In the genomic region with DNA sequence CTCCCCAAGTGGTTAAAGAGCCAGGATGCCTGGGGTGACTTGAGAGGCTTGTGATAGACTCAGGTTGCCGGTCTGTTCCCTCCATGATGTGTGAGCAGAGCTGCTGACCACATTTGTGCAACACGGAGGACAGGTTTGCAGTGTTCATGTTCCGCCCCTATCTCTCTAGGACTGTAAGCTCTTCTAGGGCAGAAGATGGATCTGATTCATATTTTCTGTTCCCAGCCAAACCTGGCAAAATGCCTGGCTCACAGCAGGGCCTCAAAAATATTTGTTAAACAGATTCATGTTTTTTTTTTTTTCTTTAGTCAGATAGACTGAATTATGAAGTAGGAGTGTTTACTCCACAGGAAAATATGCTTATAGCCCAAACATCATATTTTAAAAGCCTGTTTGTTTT, we compare ENCODE assay signal across 12 mouse cellular contexts. TPM values are rescaled to one million over a fixed set of nuclear protein-coding genes. Genes with fewer than 3 reads are reported as not detected.
A peak's percentile ranks its signal among the peaks of the same experiment; 100 is the strongest.
DNase-seq lines count a peak whose midpoint lies in the region; ATAC-seq and TF ChIP-seq lines count a peak whose summit lies in the region.
"Had no signal": no experiment of that assay in that cellular context is flagged by ENCODE, and none has a peak within 500 bp of the region (broad histone marks: within the 10 kb centered on the region; RNA-seq: fewer than 3 reads in every experiment).

No protein-coding gene starts in this region.

- H3K9me3 ChIP-seq in forebrain, postnatal 0 days (ENCODE audit: low read length) = no peaks in the 10 kb centered on the region
- H3K9me3 ChIP-seq in forebrain, embryonic 10.5 days = no peaks in the 10 kb centered on the region
- no peaks in the 10 kb centered on the region for H3K9me3 ChIP-seq in lung, embryonic 14.5 days (ENCODE audit: low read depth, low read length)
- H3K9me3 ChIP-seq in liver, embryonic 11.5 days (ENCODE audit: control insufficient read depth, low read length) = no peaks in the 10 kb centered on the region
- H3K9me3 ChIP-seq in midbrain, embryonic 10.5 days (replicated peaks) = no peaks in the 10 kb centered on the region
- H3K9me3 ChIP-seq: limb, embryonic 13.5 days had no signal

- no peaks in the 10 kb centered on the region for H3K27me3 ChIP-seq in forebrain, postnatal 0 days (ENCODE audit: insufficient read depth, low read length)
- no peaks in the 10 kb centered on the region for H3K27me3 ChIP-seq in forebrain, embryonic 10.5 days (ENCODE audit: poor library complexity, severe bottlenecking)
- no peaks in the 10 kb centered on the region for H3K27me3 ChIP-seq in lung, embryonic 14.5 days (ENCODE audit: insufficient read depth, low read length)
- no peaks in the 10 kb centered on the region for H3K27me3 ChIP-seq in liver, embryonic 11.5 days (replicated peaks; ENCODE audit: control insufficient read depth, insufficient read depth, low read length)
- no peaks in the 10 kb centered on the region for H3K27me3 ChIP-seq in midbrain, embryonic 10.5 days (ENCODE audit: low read depth, poor library complexity, severe bottlenecking)
- H3K27me3 ChIP-seq: limb, embryonic 13.5 days had no signal

- 75% methylated on average over 3 of the region's 3 CpGs for WGBS in forebrain, postnatal 0 days
- 90% methylated on average over 3 of the region's 3 CpGs for WGBS in forebrain, embryonic 10.5 days
- 32% methylated on average over 3 of the region's 3 CpGs for WGBS in lung, embryonic 14.5 days
- WGBS in lung, adult 2 months = 59% methylated on average over 3 of the region's 3 CpGs
- 75% methylated on average over 3 of the region's 3 CpGs for WGBS in liver, embryonic 11.5 days
- 82% methylated on average over 3 of the region's 3 CpGs for WGBS in midbrain, embryonic 10.5 days

- H3K9ac ChIP-seq in forebrain, postnatal 0 days = no peak overlapping the region
- no peak overlapping the region for H3K9ac ChIP-seq in lung, embryonic 14.5 days
- no peak overlapping the region for H3K9ac ChIP-seq in liver, embryonic 11.5 days (ENCODE audit: low read depth, low read length)
- H3K9ac ChIP-seq: limb, embryonic 13.5 days had no signal

- no peak overlapping the region for H3K4me3 ChIP-seq in forebrain, postnatal 0 days (ENCODE audit: low read depth, low read length)
- H3K4me3 ChIP-seq in forebrain, embryonic 10.5 days = no peak overlapping the region
- no peak overlapping the region for H3K4me3 ChIP-seq in lung, embryonic 14.5 days (ENCODE audit: low read depth, low read length)
- no peak overlapping the region for H3K4me3 ChIP-seq in lung, adult 2 months (replicated peaks; ENCODE audit: extremely low read depth, low read depth, low read length)
- no peak overlapping the region for H3K4me3 ChIP-seq in liver, embryonic 11.5 days (ENCODE audit: low read depth, low read length)
- no peak overlapping the region for H3K4me3 ChIP-seq in midbrain, embryonic 10.5 days
- H3K4me3 ChIP-seq: limb, embryonic 13.5 days had no signal

- TF ChIP-seq POLR2A in lung, adult 2 months (IDR thresholded peaks at IDR 0.05; ENCODE audit: borderline replicate concordance, extremely low read depth, low read depth, low read length) = no peak
- no peak for TF ChIP-seq POLR2A in brain, embryonic 14.5 days (IDR thresholded peaks at IDR 0.05; ENCODE audit: borderline replicate concordance, extremely low read depth, insufficient read depth, insufficient read length, poor library complexity, severe bottlenecking)

- H3K36me3 ChIP-seq in forebrain, postnatal 0 days (ENCODE audit: insufficient read depth) = no peaks in the 10 kb centered on the region
- H3K36me3 ChIP-seq in forebrain, embryonic 10.5 days (replicated peaks) = no peaks in the 10 kb centered on the region
- H3K36me3 ChIP-seq in lung, embryonic 14.5 days (ENCODE audit: insufficient read depth) = no peaks in the 10 kb centered on the region
- no peaks in the 10 kb centered on the region for H3K36me3 ChIP-seq in liver, embryonic 11.5 days (ENCODE audit: control insufficient read depth, insufficient read depth, low read length)
- no peaks in the 10 kb centered on the region for H3K36me3 ChIP-seq in midbrain, embryonic 10.5 days
- H3K36me3 ChIP-seq: limb, embryonic 13.5 days had no signal

- H3K27ac ChIP-seq in forebrain, postnatal 0 days (ENCODE audit: low read depth, low read length) = no peak overlapping the region
- H3K27ac ChIP-seq in forebrain, embryonic 10.5 days = no peak overlapping the region
- no peak overlapping the region for H3K27ac ChIP-seq in lung, embryonic 14.5 days (ENCODE audit: low read depth)
- no peak overlapping the region for H3K27ac ChIP-seq in liver, embryonic 11.5 days (ENCODE audit: low read depth, low read length)
- H3K27ac ChIP-seq in midbrain, embryonic 10.5 days (replicated peaks) = no peak overlapping the region
- H3K27ac ChIP-seq: limb, embryonic 13.5 days had no signal

- no peak for TF ChIP-seq CTCF in forebrain, postnatal 0 days (IDR thresholded peaks at IDR 0.05; ENCODE audit: low read depth)
- TF ChIP-seq CTCF in lung, embryonic 14.5 days (IDR thresholded peaks at IDR 0.05; ENCODE audit: low read depth) = no peak
- TF ChIP-seq CTCF in lung, adult 2 months (IDR thresholded peaks at IDR 0.05; ENCODE audit: insufficient read depth, low read length) = no peak
- no peak for TF ChIP-seq CTCF in brain, embryonic 14.5 days (IDR thresholded peaks at IDR 0.05; ENCODE audit: borderline replicate concordance, extremely low read depth, insufficient read depth, insufficient read length)

- ATAC-seq in forebrain, postnatal 0 days = no peak
- ATAC-seq in lung, embryonic 14.5 days (ENCODE audit: insufficient read depth) = peak; percentile 51
- ATAC-seq in liver, embryonic 11.5 days (replicated peaks; ENCODE audit: low FRiP score) = no peak
- ATAC-seq: midbrain, embryonic 16.5 days had no signal

- H3K4me2 ChIP-seq in forebrain, postnatal 0 days (ENCODE audit: low read depth) = no peak overlapping the region
- no peak overlapping the region for H3K4me2 ChIP-seq in lung, embryonic 14.5 days
- H3K4me2 ChIP-seq in liver, embryonic 11.5 days = no peak overlapping the region
- H3K4me2 ChIP-seq: limb, embryonic 13.5 days had no signal

- H3K4me1 ChIP-seq in forebrain, postnatal 0 days (ENCODE audit: insufficient read depth) = no peaks in the 10 kb centered on the region
- no peaks in the 10 kb centered on the region for H3K4me1 ChIP-seq in forebrain, embryonic 10.5 days
- peaks cover 5% of the 10 kb centered on the region for H3K4me1 ChIP-seq in lung, embryonic 14.5 days (ENCODE audit: insufficient read depth)
- H3K4me1 ChIP-seq in lung, adult 2 months (ENCODE audit: control insufficient read depth, insufficient read depth, low read length) = no peaks in the 10 kb centered on the region; the same call in 1 of the 2 replicates
- H3K4me1 ChIP-seq in liver, embryonic 11.5 days (replicated peaks; ENCODE audit: control insufficient read depth, insufficient read depth, low read length) = no peaks in the 10 kb centered on the region
- H3K4me1 ChIP-seq in midbrain, embryonic 10.5 days = peaks cover 4% of the 10 kb centered on the region; the same call in 1 of the 2 replicates

- DNase-seq in forebrain, postnatal 0 days = peak; percentile 61
- no peak for DNase-seq in forebrain, embryonic 10.5 days (ENCODE audit: extremely low spot score, low spot score)
- peak; percentile 92 for DNase-seq in lung, embryonic 14.5 days
- no peak for DNase-seq in lung, adult 2 months
- DNase-seq in brain, embryonic 14.5 days (ENCODE audit: low read depth) = peak; percentile 71
- DNase-seq in lung, postnatal 10 days = peak; percentile 77
- DNase-seq in liver, embryonic 11.5 days (ENCODE audit: low spot score) = no peak
- DNase-seq in midbrain, embryonic 10.5 days (ENCODE audit: low spot score) = no peak
- DNase-seq: kidney, adult 18-20 months; thymus, postnatal 4 days had no signal

RNA-seq across cellular contexts. Expression of a gene that starts 20.0 kb away (rescaled TPM):
- 5.8 and 9.6 TPM in 2 replicates for total RNA-seq in forebrain, postnatal 0 days (2014; rRNA removed)
- 3.2 and 5.6 TPM in 2 replicates for polyA plus RNA-seq in forebrain, postnatal 0 days (2015; fragmentation: Nextera tagmentation; extraction: Ambion mirVana)
- 4.1 and 5.1 TPM in 2 replicates for polyA plus RNA-seq in forebrain, embryonic 10.5 days (2016; fragmentation: Nextera tagmentation; extraction: Ambion mirVana)
- 26.8 and 28.7 TPM in 2 replicates for polyA plus RNA-seq in lung, embryonic 14.5 days (2014; fragmentation: Nextera tagmentation; extraction: Ambion mirVana)
- 8.5 and 12.0 TPM in 2 replicates for polyA plus RNA-seq in lung, adult 2 months (2012; rRNA removed)
- polyA plus RNA-seq in brain, embryonic 14.5 days (2012; rRNA removed) = 5.4 and 7.5 TPM in 2 replicates
- polyA plus RNA-seq in liver, embryonic 11.5 days (2014; fragmentation: Nextera tagmentation; extraction: Ambion mirVana) = 1.6 and 2.2 TPM in 2 replicates
- 0.72 and 1.6 TPM in 2 replicates for polyA plus RNA-seq in midbrain, embryonic 10.5 days (2016; fragmentation: Nextera tagmentation; extraction: Ambion mirVana)

Comparison
In these comparisons a context has a peak if more than half of its experiments do, and no peak if none do; other contexts are left out.
1. DNase-seq: peak in forebrain, postnatal 0 days (single experiment), lung, embryonic 14.5 days (single experiment), brain, embryonic 14.5 days (single experiment) and lung, postnatal 10 days (single experiment); none in forebrain, embryonic 10.5 days (single experiment), lung, adult 2 months (single experiment), liver, embryonic 11.5 days (single experiment) and midbrain, embryonic 10.5 days (single experiment).